Mouse (Mus musculus): Measurements from ENCODE around the gene Lrp1. TPM values are rescaled to one million over a fixed set of nuclear protein-coding genes. Genes with fewer than 3 reads are reported as not detected.

The Lrp1 gene
- total and polyA plus RNA-seq, 3 experiments, result 3.1 to 51.2 (median 11.8) TPM

- in situ Hi-C loops (cut with MboI; ENCODE audit: low pct_ligation_motif_present, low pct_unique_long_range_greater_than_20kb, low sequenced_read_pairs), result no loop called here
- no peaks in the 10 kb centered on the region for H3K27me3 ChIP-seq (replicated peaks)
- no peak for DNase-seq (ENCODE audit: extremely low read depth)
- H3K4me1 ChIP-seq (ENCODE audit: control insufficient read depth in 1 of 2, insufficient read depth in 2 of 2), result peaks cover 31 to 58% of the 10 kb centered on the region in 2 experiments
- no peaks in the 10 kb centered on the region for H3K9me3 ChIP-seq (replicated peaks; ENCODE audit: low read length)
- no peaks in the 10 kb centered on the region for H3K79me2 ChIP-seq (replicated peaks; ENCODE audit: control insufficient read depth, extremely low read depth, insufficient read depth, poor library complexity, severe bottlenecking)
- dilution Hi-C loops (cut with MboI; ENCODE audit: extremely low pct_ligation_motif_present, extremely low pct_unique_long_range_greater_than_20kb, low sequenced_read_pairs), result no loop called here
- H3K27ac ChIP-seq (ENCODE audit: insufficient read depth, low read depth), result no peak overlapping the region
- no peak overlapping the region for H3K9ac ChIP-seq (ENCODE audit: insufficient read depth, low read depth)
- H3K36me3 ChIP-seq (replicated peaks in 1 of 2; ENCODE audit: control insufficient read depth in 1 of 2, insufficient read depth in 1 of 2, low read length in 1 of 2), result peaks cover 47 to 59% of the 10 kb centered on the region in 2 experiments
- TF ChIP-seq USF2 (conservative IDR thresholded peaks at IDR 0.05; ENCODE audit: low read depth, low read length), result no peak
- TF ChIP-seq ELF1 (IDR thresholded peaks at IDR 0.05; ENCODE audit: low read depth, low read length), result no peak
- no peak for TF ChIP-seq MAZ (IDR thresholded peaks at IDR 0.05; ENCODE audit: low read depth, low read length)
- no peak for TF ChIP-seq CTCF (conservative IDR thresholded peaks at IDR 0.05 in 1 of 2, IDR thresholded peaks at IDR 0.05 in 1 of 2; ENCODE audit: low read depth in 2 of 2, low read length in 2 of 2)
- TF ChIP-seq ZNF384 (IDR thresholded peaks at IDR 0.05; ENCODE audit: low read depth, low read length), result no peak
- no peak for TF ChIP-seq MXI1 (IDR thresholded peaks at IDR 0.05; ENCODE audit: low read depth, low read length)
- no peak for TF ChIP-seq NELFE (IDR thresholded peaks at IDR 0.05; ENCODE audit: low read depth, low read length)
- no peak for TF ChIP-seq CHD2 (IDR thresholded peaks at IDR 0.05; ENCODE audit: low read length)
- no peak for TF ChIP-seq PAX5 (IDR thresholded peaks at IDR 0.05; ENCODE audit: low read length)
- TF ChIP-seq CHD1 (IDR thresholded peaks at IDR 0.05; ENCODE audit: low read depth, low read length), result no peak
- TF ChIP-seq ZC3H11A (IDR thresholded peaks at IDR 0.05; ENCODE audit: low read depth, low read length), result no peak
- no peak for TF ChIP-seq TCF12 (IDR thresholded peaks at IDR 0.05; ENCODE audit: low read depth, low read length)
- TF ChIP-seq SIN3A (IDR thresholded peaks at IDR 0.05; ENCODE audit: low read length), result no peak
- TF ChIP-seq RAD21 (IDR thresholded peaks at IDR 0.05; ENCODE audit: low read depth, low read length), result no peak
- no peak for TF ChIP-seq UBTF (IDR thresholded peaks at IDR 0.05; ENCODE audit: low read depth, low read length)
- no peak overlapping the region for H3K4me3 ChIP-seq (replicated peaks in 1 of 3; ENCODE audit: low read depth in 2 of 3, low read length in 2 of 3, poor library complexity in 1 of 3)
- no peak overlapping the region for H3K4me2 ChIP-seq (ENCODE audit: insufficient read depth, low read depth, poor library complexity, severe bottlenecking)
Observed at GRCm38 (mm10) chr10:127585598-127585997, 35.4 kb downstream of the Lrp1 start.

DNA sequence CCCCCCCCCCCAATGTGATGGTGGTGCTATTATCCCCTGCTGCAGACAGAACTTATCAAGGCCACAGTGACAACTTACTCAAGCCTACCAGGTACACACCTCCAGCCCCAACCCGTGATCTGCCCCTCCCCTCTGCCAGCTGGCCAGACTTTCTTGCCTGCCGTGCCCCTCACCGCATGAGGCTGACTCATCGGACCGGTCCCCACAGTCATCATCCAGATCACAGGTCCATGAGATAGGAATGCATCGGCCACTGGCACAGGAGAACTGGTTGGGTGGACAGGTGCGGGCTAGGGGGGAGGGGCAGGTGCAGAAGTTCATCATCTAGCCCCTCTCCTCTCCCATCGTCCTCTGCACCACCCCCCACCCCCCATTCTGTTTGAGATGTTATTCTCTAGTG is 37.3 kb downstream of the Lrp1 start:
- Histone ChIP-seq H3K27ac (ENCODE audit: insufficient read depth, low read depth) (no peak overlapping the region), H3K4me3 (replicated peaks in 1 of 3; ENCODE audit: low read depth in 2 of 3, low read length in 2 of 3, poor library complexity in 1 of 3) (no peak overlapping the region), H3K27me3 (replicated peaks) (no peaks in the 10 kb centered on the region), H3K9me3 (replicated peaks; ENCODE audit: low read length) (no peaks in the 10 kb centered on the region), H3K79me2 (replicated peaks; ENCODE audit: control insufficient read depth, extremely low read depth, insufficient read depth, poor library complexity, severe bottlenecking) (no peaks in the 10 kb centered on the region), H3K9ac (ENCODE audit: insufficient read depth, low read depth) (no peak overlapping the region), H3K4me1 (ENCODE audit: control insufficient read depth in 1 of 2, insufficient read depth in 2 of 2) (peaks cover 15 to 51% of the 10 kb centered on the region in 2 experiments), H3K36me3 (replicated peaks in 1 of 2; ENCODE audit: control insufficient read depth in 1 of 2, insufficient read depth in 1 of 2, low read length in 1 of 2) (peaks cover 41 to 53% of the 10 kb centered on the region in 2 experiments), H3K4me2 (ENCODE audit: insufficient read depth, low read depth, poor library complexity, severe bottlenecking) (no peak overlapping the region)
- no peak for DNase-seq (ENCODE audit: extremely low read depth)
- TF ChIP-seq MEF2A (IDR thresholded peaks at IDR 0.05; ENCODE audit: borderline replicate concordance, low read depth, low read length), result no peak
- TF ChIP-seq CHD2 (IDR thresholded peaks at IDR 0.05; ENCODE audit: low read length), result no peak
- TF ChIP-seq EP300 (IDR thresholded peaks at IDR 0.05; ENCODE audit: low read length), result no peak
- no peak for TF ChIP-seq MAFK (IDR thresholded peaks at IDR 0.05; ENCODE audit: insufficient replicate concordance, low read length)
- TF ChIP-seq USF2 (conservative IDR thresholded peaks at IDR 0.05; ENCODE audit: low read depth, low read length), result no peak
- no peak for TF ChIP-seq MYC (IDR thresholded peaks at IDR 0.05; ENCODE audit: low read depth, low read length)
- no peak for TF ChIP-seq USF1 (IDR thresholded peaks at IDR 0.05; ENCODE audit: low read depth, low read length)
- TF ChIP-seq KAT2A (IDR thresholded peaks at IDR 0.05; ENCODE audit: insufficient replicate concordance, low read length), result no peak
- TF ChIP-seq NRF1 (IDR thresholded peaks at IDR 0.05; ENCODE audit: low read depth, low read length), result no peak
- TF ChIP-seq NELFE (IDR thresholded peaks at IDR 0.05; ENCODE audit: low read depth, low read length), result no peak
- TF ChIP-seq TCF12 (IDR thresholded peaks at IDR 0.05; ENCODE audit: low read depth, low read length), result no peak
- in situ Hi-C loops (cut with MboI; ENCODE audit: low pct_ligation_motif_present, low pct_unique_long_range_greater_than_20kb, low sequenced_read_pairs), result no loop called here
- dilution Hi-C loops (cut with MboI; ENCODE audit: extremely low pct_ligation_motif_present, extremely low pct_unique_long_range_greater_than_20kb, low sequenced_read_pairs), result no loop called here
